Mouse (Mus musculus): Measurements from ENCODE around the gene Arhgef15. TPM values are rescaled to one million over a fixed set of nuclear protein-coding genes. Genes with fewer than 3 reads are reported as not detected.
A peak's percentile ranks its signal among the peaks of the same experiment; 100 is the strongest.
"Not testable (repeated sequence)": the region's sequence is repeated elsewhere in the genome, so short reads cannot be mapped to it uniquely, and the experiment has no call there.

Gene Arhgef15
- 10 to 100 TPM; 37.9 to 46.1 TPM for total RNA-seq (2021)
- long read RNA-seq, experiment 1, full-length matches to known transcripts = 16 of 36 reads
- long read RNA-seq, experiment 1, partial matches to known transcripts = 7 of 36 reads
- long read RNA-seq, experiment 1, other reads (novel, unspliced or antisense) = 13 of 36 reads
- long read RNA-seq, experiment 2, full-length matches to known transcripts = 20 of 49 reads
- long read RNA-seq, experiment 2, partial matches to known transcripts = 15 of 49 reads
- long read RNA-seq, experiment 2, other reads (novel, unspliced or antisense) = 14 of 49 reads

DNA sequence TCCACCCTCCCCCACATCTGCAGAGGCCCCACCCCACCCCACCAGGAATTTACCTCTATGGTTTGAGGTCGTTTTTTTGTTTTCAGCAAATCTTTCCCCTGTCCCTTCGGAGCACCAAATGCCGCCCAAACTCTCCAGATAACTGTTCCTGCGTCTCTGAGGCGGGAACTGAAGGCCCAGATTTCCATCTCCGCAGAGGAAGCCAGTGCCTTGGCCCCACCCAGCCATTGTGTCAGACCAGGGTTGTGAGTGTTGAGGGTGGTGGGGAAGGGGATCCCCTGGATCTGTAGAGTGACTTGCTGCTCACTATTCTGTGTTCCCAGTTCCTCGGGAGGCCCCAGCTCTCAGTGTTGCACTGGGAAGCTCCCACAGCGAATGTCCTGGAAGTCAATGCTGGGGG, at the start of gene Arhgef15:
TSS of gene Arhgef15 (minus strand) at position 173 of the 400 bp plus-strand sequence.
- intact Hi-C loops (cut with DNase I) = no loop called here
- peak in 1 of 2 experiments; percentile 35 for DNase-seq

DNA sequence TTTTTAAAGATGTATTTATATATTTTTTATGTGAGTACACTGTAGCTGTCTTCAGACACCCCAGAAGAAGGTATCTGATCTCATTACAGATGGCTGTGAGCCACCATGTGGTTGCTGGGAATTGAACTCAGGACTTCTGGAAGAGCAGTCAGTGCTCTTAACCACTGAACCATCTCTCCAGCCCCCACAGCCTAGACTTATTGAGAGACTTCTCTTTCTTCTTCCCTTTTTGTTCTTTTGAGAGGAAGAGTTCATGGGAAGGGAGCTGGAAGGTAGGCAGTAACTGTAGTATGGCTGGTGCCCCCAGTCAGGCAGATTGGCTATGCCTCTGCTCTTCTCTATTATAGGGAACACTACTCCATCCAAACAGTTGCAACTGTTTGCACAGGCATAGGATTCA, 49.3 kb upstream of the Arhgef15 start:
- intact Hi-C loops (cut with DNase I) = not testable (repeated sequence)

DNA sequence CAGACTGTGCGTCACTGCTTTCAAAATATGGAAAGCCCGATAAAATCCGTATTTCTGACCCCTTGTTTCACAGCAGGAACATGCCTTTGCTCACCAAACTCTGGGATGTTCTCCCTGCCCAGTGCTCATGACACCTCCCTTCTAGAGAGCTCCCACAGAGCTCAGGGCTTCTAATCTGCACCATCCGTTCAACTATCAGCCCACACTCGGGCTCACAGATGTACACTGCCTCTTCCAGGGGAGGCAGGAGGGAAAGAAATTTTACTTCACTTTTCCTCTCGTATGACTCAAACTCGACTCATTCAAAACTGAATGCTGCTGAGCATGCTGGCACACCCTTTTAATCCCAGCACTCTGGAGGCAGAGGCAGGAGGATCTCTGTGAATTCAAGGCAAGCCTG, 47.9 kb upstream of the Arhgef15 start:
- intact Hi-C loops (cut with DNase I) = no loop called here
- DNase-seq = no peak

More for the DNA sequence above, 49.3 kb upstream of the Arhgef15 start:
- not testable (repeated sequence) for DNase-seq

DNA sequence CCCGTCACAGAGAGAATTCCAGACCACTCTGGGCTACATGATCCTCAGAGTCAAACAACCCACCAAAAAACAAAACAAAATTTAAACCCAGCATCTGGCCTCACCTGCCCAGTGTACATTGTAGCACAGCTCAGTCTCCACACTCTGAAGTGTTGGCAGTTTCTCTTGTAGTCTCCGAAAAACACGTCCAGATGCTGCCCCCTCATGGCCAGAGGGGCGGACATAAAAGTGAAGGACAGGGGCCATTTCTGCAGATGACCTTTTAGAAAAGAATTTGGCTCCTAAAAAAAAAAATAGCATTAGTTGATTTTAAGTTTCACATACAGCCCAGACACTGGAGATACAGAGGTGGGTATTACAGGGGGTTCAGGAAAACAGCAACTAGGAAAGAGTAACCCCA, 46.3 kb upstream of the Arhgef15 start:
- intact Hi-C loops (cut with DNase I) = no loop called here
- peak in 1 of 2 experiments; percentile 53 for DNase-seq

DNA sequence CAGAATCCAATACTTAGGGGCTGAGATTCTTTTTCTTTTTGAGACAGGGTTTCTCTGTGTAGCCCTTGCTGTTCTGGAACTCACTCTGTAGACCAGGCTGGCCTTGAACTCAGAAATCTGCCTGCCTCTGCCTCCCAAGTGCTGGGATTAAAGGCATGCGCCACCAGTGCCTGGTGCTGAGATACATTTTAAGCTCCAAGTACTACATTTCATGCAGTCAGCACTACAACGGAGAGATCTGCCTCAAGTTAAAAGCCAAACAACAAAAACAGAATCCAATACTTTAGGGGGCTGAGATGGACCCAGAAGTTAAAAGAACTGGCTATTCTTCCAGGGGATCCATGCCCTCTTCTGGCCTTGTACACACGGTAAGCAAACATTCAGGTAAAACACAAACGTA, 45.5 kb upstream of the Arhgef15 start:
- intact Hi-C loops (cut with DNase I); DNase-seq: not testable (repeated sequence)

DNA sequence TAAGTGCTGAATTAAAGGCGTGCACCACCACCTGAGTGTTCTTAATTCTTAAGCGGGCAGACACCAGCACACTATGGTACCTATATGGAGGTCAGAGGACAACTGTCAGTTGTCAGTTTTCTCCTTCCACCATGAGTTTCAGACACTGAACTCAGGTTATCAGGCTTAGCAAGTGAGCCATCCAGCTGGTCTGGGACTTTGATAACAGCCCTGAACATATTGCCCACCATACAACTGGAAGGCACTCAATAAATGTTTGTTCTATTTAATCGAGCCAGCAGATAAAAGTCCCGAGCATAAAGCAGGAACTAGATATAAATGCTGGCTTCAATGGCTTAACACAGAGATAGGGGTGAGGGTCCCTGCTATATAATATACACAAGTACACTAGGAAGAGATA, 39.8 kb upstream of the Arhgef15 start:
- DNase-seq = no peak
- intact Hi-C loops (cut with DNase I) = no loop called here

DNA sequence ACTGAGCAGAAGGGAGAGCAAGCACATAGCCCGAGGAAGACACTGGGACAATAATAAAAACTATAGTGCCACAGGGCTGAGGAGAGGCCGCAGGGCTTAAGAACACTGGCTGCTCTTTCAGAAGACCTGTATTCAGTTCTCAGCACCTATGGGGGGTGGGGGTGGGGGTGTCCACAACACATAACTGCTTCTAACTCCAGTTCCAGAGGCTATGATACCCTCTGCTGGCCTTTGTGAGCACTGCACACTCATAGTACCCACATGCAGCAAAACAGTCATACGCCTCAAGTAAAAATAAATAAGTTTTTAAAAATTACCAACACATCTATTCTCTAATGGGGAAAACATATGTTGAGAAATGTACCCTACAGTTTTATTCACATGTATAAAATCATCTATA, 37.1 kb upstream of the Arhgef15 start:
- no peak for DNase-seq
- intact Hi-C loops (cut with DNase I) = no loop called here

DNA sequence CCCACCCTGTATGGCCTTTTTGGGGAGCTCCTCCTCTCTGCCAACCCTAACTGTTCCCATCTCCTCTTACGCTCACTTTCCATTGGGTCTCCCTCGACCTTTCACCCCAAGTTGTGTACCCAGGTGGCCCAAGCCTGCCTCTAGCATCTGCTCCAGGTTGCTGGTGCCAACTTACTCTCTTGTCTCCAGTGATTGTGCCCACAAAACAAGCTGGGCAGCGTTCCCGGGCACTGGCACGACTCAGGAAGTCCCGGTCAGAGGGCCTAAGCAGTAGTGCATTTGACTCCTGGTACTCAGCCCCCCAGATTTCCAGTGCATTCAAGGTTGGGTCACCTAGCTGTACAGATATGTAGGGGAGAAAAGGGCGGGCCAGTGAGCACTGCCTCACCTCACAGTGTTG, 35.8 kb upstream of the Arhgef15 start:
- no peak for DNase-seq
- intact Hi-C loops (cut with DNase I) = no loop called here

DNA sequence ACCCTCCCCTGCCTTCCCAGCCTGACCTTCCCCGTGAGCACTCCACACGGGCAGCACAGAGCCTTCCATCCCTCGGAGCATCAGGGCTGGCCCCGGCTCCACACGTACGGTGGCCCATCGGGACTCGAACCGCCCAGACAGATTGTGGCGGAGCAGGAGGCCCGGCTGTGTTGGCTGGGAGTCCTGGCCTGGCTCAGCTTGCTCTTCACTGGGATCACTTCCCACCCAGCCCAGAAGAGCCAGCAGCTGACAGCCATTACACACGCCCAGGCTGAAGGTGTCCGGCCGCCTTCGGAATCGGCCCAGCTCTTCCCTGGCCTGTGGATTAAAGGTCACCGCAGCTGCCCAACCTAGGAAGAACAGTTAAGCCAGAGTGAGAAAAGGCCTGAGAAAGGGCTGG, 31.1 kb upstream of the Arhgef15 start:
- DNase-seq = peak in 1 of 2 experiments; percentile 34
- intact Hi-C loops (cut with DNase I) = no loop called here

DNA sequence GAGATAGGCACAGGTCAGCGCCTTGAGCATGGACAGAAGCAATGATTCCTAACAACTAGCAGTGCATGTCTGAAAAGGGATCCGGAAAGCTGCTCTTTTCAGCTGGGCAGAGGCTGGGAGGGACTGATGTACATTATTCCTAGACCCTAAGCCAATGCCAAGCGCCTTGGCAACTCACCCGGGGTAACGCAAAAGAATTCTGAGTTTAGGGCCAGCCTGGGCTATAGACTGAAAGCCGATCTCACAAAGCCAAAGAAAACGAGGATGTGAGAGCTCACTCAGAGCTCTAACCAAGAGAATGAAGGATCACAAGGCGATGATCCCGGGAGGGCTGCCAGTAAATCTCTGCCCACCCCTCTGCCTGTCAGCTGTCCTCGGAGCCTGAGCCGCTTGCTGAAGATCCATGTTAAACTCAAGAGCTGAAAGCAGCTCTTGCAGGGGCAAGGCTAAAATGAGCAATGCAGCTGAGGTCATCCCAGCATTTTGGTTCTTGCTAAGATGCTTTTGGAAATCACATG, 30.1 kb upstream of the Arhgef15 start:
- no peak for DNase-seq
- intact Hi-C loops (cut with DNase I) = no loop called here

DNA sequence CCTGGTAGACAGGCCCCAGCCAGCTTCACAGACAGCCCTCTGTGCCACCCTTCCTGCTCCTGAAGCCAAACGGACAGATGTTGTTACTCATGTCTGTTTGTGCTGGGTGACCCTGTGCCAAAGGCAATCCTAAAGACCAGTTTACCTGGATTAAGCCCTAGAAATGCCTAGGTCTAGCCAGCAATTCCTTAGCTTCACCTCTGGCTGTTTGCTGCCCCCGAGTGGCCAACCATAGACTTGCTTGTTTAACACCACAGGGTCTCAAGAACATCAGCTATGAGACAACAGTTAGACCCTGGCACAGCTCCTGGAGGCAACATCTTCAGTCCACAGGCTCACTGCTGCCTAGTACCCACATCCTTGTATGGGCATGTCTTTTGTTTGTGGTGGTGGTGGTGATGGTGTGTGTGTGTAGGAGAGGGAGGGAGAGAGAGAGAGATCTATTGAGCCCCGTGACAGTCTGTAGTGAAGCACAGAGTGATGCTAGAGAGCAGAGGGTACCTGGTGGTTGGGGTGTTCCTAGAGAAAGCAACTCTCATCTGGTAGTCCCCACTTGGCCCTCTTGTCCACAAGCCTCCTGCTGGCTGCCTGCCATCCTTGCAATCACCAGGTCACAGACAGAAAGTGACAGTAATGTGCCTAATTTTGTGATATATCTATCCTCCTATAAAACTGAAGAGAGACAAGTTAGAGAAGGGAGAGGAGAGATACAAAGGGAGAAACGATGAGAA, 25.5 kb upstream of the Arhgef15 start:
- DNase-seq = peak; percentile 79 to 87
- intact Hi-C loops (cut with DNase I) = loop anchor here (1.0 kb wide), 1 partner anchor 79 kb away; no protein-coding TSS in a partner anchor

DNA sequence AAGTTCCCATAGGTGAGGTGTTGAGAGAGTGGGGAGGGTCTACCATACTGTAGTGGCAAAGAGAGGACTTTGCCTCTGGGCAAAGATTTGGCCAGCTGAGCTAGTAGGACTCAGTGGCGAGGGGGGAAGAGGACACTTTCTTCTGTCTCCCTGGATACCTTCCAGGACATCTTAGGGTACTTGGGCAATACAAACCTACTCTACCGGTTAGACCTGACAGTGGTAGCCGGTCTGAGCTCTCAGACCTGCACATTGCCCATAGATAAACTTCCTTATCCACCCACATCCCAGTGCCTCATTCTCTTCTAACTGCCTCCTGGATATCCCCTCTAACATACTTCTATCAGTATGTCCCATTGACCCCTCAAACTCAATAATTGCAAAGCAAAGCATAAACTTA, 23.6 kb upstream of the Arhgef15 start:
- no peak for DNase-seq
- intact Hi-C loops (cut with DNase I) = loop anchor here (2.0 kb wide), 1 partner anchor 14 kb away; no protein-coding TSS in a partner anchor

DNA sequence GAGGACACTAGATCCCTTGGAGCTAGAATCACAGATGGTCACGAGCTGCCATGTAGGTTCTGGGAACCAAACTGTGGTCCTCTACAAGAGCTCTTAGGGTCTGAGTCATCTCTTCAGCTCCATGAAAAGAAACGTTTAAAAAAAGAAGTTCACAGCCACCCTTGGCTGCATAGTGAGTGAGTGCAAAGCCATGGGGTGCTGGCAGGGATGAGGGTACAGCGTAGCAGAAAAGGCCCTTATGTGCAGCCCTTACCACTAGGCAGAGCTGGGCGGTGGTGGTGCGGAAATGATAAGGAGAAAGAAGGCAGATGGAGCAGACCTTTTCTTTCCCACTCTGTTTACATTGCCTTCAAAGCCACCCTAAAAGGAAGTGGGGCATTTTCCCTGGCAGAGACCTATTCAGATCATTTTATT, 22.0 kb upstream of the Arhgef15 start:
- DNase-seq = no peak
- intact Hi-C loops (cut with DNase I) = no loop called here

DNA sequence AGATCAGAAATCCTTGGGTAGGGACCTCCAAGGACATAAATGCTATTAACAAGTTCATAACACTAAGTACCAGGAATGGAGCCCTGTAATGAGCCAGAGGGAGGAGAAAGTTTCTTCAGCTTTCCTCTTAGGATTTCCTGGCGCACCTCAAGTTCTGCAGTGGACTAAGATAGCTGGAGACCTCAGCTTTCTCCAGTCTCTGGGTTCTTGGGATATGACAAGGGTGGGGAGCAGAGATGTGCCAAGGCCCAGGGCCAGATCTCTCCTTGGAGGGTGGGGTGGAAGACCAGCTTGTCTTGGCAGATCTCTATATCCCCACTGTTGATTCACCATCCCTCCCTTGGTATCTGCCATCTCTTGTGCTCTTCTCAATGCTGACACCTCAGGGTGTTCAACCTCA, 18.3 kb upstream of the Arhgef15 start:
- intact Hi-C loops (cut with DNase I) = no loop called here
- DNase-seq = no peak

DNA sequence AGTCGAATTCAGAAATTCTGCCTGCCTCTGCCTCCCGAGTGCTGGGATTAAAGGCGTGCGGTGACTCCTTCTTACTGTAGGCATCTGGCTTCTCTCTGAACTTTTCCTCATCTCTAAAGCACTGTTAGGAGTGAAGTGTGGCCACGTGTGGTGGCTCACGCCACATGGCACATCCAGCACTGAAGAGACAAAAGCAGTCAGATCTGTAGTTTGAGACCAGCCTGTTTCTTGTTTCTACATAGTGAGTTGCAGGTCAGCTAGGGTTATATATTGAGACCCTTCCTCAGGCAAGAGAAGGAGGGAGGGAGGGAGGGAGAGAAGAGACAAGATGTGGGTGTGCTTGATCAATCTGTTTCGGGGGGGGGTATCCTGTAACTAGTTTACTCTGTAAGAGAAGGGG, 17.8 kb upstream of the Arhgef15 start, which contains the start of gene Rangrf:
TSS of gene Rangrf (minus strand) at position 101 of the 400 bp plus-strand sequence.
- DNase-seq = no peak
- intact Hi-C loops (cut with DNase I) = no loop called here

DNA sequence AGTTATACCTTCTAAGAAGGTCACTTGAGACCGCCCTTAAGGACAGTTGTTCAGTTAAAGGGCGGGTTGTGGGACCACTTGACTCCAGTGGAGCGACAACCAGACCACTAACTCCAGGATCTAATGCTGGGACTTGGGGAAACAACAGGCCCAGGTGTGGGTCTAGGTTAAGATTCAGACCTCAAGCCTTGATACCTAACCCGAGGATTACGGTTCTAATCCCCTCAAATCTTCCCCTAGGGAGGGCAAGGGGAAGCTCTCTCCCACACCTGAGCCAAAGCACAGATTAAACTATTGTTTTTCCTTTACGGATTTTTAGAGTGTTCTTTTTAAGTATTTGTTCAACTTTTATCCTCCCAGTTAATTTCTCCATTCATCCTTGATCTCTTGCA, 16.8 kb upstream of the Arhgef15 start:
- intact Hi-C loops (cut with DNase I) = no loop called here
- DNase-seq = no peak

DNA sequence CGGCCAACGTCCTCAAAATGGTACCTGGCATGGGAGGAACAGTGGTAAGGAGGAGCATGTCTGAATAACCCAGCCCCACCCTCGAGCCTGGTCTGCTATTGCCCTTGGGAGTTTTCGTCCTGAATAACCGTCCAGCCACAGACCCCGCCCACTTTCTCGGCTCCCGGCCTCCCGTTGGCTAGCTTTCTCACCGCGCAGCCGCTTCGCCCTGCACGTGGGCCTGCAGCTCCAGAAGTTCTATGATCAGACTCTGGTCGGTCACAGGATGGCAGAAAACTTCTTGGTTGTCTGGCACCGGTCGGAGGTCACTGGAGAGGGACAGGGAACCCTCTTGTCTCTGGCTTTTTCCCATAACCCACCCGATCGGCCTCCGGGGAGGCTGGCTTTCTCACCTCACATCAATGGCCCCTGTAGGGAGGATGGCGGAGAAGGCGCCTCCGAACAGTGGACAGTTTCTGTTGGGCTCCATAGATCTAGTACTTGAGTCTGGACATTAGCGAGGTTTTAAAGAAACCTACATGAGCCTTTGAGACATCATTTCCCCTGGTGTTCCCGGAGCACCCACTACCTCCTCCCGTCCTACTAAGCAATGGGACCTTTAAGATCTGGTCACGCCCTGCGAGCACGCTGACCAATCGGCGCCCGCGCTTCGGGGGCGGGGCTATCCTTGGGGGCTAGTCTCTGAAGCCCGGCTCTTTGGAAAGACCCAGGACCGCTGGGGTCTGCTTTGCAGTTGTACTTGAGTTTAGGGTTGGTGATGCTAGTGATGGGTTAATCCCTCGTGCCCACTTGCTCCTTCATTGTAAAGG, 16.2 kb upstream of the Arhgef15 start:
- intact Hi-C loops (cut with DNase I) = not testable (repeated sequence)
- peak; percentile 85 to 90 for DNase-seq

DNA sequence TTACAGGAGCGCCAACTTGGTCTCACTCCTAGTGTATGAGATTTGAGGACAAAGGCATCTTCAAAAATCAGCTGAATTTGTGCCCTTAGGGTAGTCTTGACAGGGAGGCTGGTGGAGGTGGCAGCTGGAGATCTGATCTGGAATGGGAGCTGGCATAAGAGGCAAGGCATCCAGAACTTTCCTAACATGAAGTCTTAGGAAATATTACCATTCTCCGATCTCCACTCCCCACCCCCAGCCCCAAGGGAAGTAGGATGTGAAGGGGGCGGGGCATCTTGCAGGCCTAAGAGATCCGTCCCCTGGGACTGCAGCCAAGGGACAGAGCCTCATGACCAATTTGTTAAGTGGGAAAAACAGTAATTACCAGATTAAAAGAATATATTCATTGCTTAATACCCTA, 13.0 kb upstream of the Arhgef15 start:
- peak; percentile 45 to 52 for DNase-seq
- intact Hi-C loops (cut with DNase I) = no loop called here

DNA sequence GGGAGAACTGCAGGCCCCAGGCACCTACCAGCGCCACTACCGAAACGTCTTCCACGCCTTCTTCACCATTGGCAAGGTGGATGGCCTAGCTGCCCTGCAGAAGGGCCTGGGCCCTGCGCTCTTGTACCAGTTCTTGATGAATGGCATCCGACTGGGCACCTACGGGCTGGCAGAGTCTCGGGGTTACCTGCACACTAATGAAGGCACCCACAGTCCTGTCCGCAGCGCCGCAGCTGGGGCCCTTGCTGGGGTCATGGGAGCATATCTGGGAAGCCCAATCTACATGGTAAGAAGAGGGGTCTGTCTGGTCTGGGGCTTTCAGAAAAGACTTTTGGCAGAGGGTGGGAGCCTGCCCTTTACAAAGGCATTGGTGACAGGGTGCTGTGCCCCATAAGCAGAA, 11.5 kb upstream of the Arhgef15 start:
- intact Hi-C loops (cut with DNase I) = loop anchor here (5.0 kb wide), 2 partner anchors 64 to 66 kb away; partner anchors contain the start of gene Rpl26

More for the DNA sequence above, 11.5 kb upstream of the Arhgef15 start:
- no peak for DNase-seq
